Mouse (Mus musculus) cerebellum, postnatal 4 days (tissue): Measurements from ENCODE around the gene Ubqln5.

ENCODE experiments used
- DNase-seq, 2 experiments: peaks; one replicate each; pipeline ENCODE4 v3.0.0; 2022; ENCODE audit warnings: low spot score in 2 of 2, mixed read lengths in 1 of 2

Gene Ubqln5

GRCm38 (mm10) chr7:104129726-104130125 lies at the start of gene Ubqln5:
TSS of gene Ubqln5 (minus strand) at chr7:104129826.
- no peak for DNase-seq

- no peak for DNase-seq
Measured at GRCm38 (mm10) chr7:104179074-104179473, 49.4 kb upstream of the Ubqln5 start.

- DNase-seq: no peak
Measured at GRCm38 (mm10) chr7:104178422-104179054, 48.9 kb upstream of the Ubqln5 start.

- DNase-seq: no peak
Measured at GRCm38 (mm10) chr7:104175085-104175484, 45.5 kb upstream of the Ubqln5 start.

- DNase-seq: no peak
Measured at GRCm38 (mm10) chr7:104169634-104170204, 40.1 kb upstream of the Ubqln5 start.

- DNase-seq: no peak
Measured at GRCm38 (mm10) chr7:104167105-104167504, 37.5 kb upstream of the Ubqln5 start.

GRCm38 (mm10) chr7:104150456-104150855 lies 20.8 kb upstream of the Ubqln5 start, which contains the start of gene Ubqlnl:
TSS of gene Ubqlnl (minus strand) at chr7:104150556.
- no peak for DNase-seq

GRCm38 (mm10) chr7:104143179-104143578 lies 13.6 kb upstream of the Ubqln5 start, which contains the start of gene Ubqln3:
TSS of gene Ubqln3 (minus strand) at chr7:104143279.
- DNase-seq: no peak

GRCm38 (mm10) chr7:104137305-104137704 lies 7.7 kb upstream of the Ubqln5 start, which contains the start of gene Olfr643:
TSS of gene Olfr643 (minus strand) at chr7:104137405.
- DNase-seq: no peak

GRCm38 (mm10) chr7:104104757-104104972 lies 25.0 kb downstream of the Ubqln5 start, which contains the start of gene Olfr646:
TSS of gene Olfr646 (plus strand) at chr7:104104873.
- no peak for DNase-seq

- no peak for DNase-seq
Measured at GRCm38 (mm10) chr7:104103913-104104756, 25.5 kb downstream of the Ubqln5 start.

- no peak for DNase-seq
Measured at GRCm38 (mm10) chr7:104085365-104085764, 44.3 kb downstream of the Ubqln5 start, which contains the start of gene Olfr645. TSS of gene Olfr645 (minus strand) at chr7:104085465.
